Mouse (Mus musculus) heart, embryonic 11.5 days (tissue): Measurements from ENCODE around the gene Auts2. TPM values are rescaled to one million over a fixed set of nuclear protein-coding genes. Genes with fewer than 3 reads are reported as not detected.

ENCODE experiments used
- ATAC-seq: fragments of 200-750 bp; cut with Nextera tagmentation; replicated peaks from 2 replicates; pipeline ENCODE4 v1.8.0; 2017; ENCODE audit warnings: moderate library complexity; ENCODE audit not compliant: insufficient number of reproducible peaks, low FRiP score, low TSS enrichment
- H3K27ac ChIP-seq: fragments of 300-500 bp; sonication (generic); 2 replicates; pipeline ENCODE4 v1.5.1; 2014; ENCODE audit warnings: mild to moderate bottlenecking, low read depth, low read length
- H3K27me3 ChIP-seq: fragments of 300-500 bp; sonication (generic); 2 replicates; pipeline ENCODE4 v1.6.1; 2014; ENCODE audit warnings: mild to moderate bottlenecking, low read length, mixed read lengths; ENCODE audit not compliant: control insufficient read depth, insufficient read depth
- H3K36me3 ChIP-seq: fragments of 300-500 bp; sonication (generic); 2 replicates; pipeline ENCODE4 v1.6.1; 2014; ENCODE audit warnings: mild to moderate bottlenecking, low read length, moderate library complexity, mixed read lengths; ENCODE audit not compliant: control insufficient read depth, insufficient read depth
- H3K4me1 ChIP-seq: fragments of 300-500 bp; sonication (generic); 2 replicates; pipeline ENCODE4 v1.6.1; 2014; ENCODE audit warnings: low read length; ENCODE audit not compliant: control insufficient read depth, insufficient read depth
- H3K4me2 ChIP-seq: fragments of 300-500 bp; sonication (generic); 2 replicates; pipeline ENCODE4 v1.6.1; 2014; ENCODE audit warnings: mild to moderate bottlenecking, moderate library complexity
- H3K4me3 ChIP-seq: fragments of 300-500 bp; sonication (generic); 2 replicates; pipeline ENCODE4 v1.5.1; 2014; ENCODE audit warnings: low read depth, low read length
- H3K9ac ChIP-seq: fragments of 300-500 bp; sonication (generic); 2 replicates; pipeline ENCODE4 v1.6.1; 2014; ENCODE audit warnings: mild to moderate bottlenecking, low read depth, low read length, moderate library complexity
- H3K9me3 ChIP-seq: fragments of 300-500 bp; sonication (generic); replicated peaks from 2 replicates; pipeline ENCODE4 v1.6.1; 2016; ENCODE audit warnings: low read length; ENCODE audit not compliant: control insufficient read depth
- WGBS: fragments of 180-500 bp; shearing (Covaris S2); extraction: QIAGEN DNeasy Blood & Tissue Kit; methylation state at CpG from one replicate; pipeline ENCODE4 v1.1.7; 2014; ENCODE audit not compliant: insufficient replicate concordance; 5-methylcytosine and 5-hydroxymethylcytosine counted together
- polyA plus RNA-seq: library from polyadenylated mRNA; unstranded; fragments of >200 nt; fragmentation: Nextera tagmentation; extraction: Ambion mirVana; gene quantifications from 2 replicates; pipeline ENCODE4 v1.2.1, GENCODE M21; 2014

Auts2 gene
- polyA plus RNA-seq, 1 experiment from 2014 or later: 19.8 TPM

- Histone ChIP-seq H3K4me1 (peaks cover 22% of the 10 kb centered on the region), H3K4me3 (no peak overlapping the region), H3K9me3 (no peaks in the 10 kb centered on the region; the same call in 1 of the 2 replicates), H3K27me3 (no peaks in the 10 kb centered on the region), H3K27ac (no peak overlapping the region), H3K9ac (no peak overlapping the region), H3K36me3 (no peaks in the 10 kb centered on the region), H3K4me2 (no peak overlapping the region)
- ATAC-seq: no peak
Observed at GRCm38 (mm10) chr5:132351139-132351538, 192.0 kb downstream of the Auts2 start.

DNA sequence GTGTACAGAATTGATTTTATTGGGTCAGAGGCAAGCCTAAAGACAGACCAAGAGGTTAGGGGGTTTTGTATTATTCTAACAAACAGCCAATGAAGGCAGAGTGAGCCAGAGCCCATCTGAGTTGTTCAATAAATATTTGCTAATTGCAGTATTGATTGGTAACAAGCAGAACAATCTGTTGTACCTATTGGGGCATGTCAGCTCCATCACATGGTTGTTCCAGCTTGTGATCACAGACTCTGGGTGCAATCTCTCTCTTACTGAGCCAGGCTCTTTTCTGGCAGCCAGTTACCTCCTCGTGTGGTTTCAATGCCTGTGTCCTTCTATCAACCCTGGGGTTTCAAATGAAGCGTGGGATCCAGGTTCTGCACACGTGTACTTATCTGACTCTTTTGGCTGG lies 201.8 kb downstream of the Auts2 start:
- peaks cover 3% of the 10 kb centered on the region for H3K4me1 ChIP-seq
- no peak overlapping the region for H3K4me2 ChIP-seq
- no peaks in the 10 kb centered on the region for H3K36me3 ChIP-seq
- 54% methylated on average over 3 of the region's 3 CpGs for WGBS
- H3K9me3 ChIP-seq: no peaks in the 10 kb centered on the region
- ATAC-seq: no peak
- H3K27ac ChIP-seq: no peak overlapping the region
- H3K4me3 ChIP-seq: no peak overlapping the region
- no peaks in the 10 kb centered on the region for H3K27me3 ChIP-seq
- no peak overlapping the region for H3K9ac ChIP-seq

DNA sequence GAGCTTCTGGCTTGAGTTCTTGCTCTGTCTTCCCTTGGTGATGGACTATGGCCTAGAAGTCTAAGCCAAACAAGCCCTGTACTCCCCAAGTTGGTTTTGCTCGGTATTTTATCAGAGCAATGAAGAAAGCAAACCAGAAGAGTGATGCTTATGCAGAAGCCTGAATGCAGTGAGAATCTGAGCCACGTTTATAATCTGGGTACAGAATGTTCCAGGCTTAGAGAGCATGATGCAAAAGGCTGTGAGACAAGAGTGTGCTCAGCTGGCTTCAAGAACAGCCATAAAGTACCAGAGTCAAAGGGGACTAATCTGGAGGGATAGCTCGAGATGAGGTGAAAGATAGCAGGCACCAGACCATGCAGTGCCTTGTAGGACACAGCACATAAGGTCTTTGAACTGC lies 205.5 kb downstream of the Auts2 start:
- Histone ChIP-seq H3K9me3 (no peaks in the 10 kb centered on the region), H3K4me3 (no peak overlapping the region), H3K36me3 (no peaks in the 10 kb centered on the region), H3K4me2 (no peak overlapping the region), H3K4me1 (peaks cover 16% of the 10 kb centered on the region), H3K9ac (no peak overlapping the region), H3K27me3 (no peaks in the 10 kb centered on the region), H3K27ac (no peak overlapping the region)
- 66% methylated on average over 3 of the region's 3 CpGs for WGBS
- no peak for ATAC-seq

DNA sequence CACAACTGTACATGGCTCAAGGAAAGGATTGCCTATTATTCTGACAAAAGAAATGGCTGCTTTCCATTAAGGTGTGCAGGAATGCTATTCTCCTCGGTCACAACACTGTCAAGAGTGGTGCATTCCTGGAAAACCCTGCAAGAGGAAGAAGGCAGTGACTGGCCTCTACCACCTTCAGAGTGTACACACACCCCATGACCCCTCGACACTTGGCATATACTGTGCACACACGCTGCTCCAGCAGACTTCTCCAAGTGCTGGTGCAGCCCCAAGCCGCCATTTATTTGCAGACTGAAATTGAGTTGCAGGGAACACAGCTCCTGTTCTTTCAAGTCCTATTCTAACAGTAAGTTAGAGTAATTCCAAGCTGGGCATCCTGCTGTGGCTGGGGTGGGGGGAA lies 207.4 kb downstream of the Auts2 start:
- no peaks in the 10 kb centered on the region for H3K36me3 ChIP-seq
- WGBS: 77% methylated on average over 4 of the region's 4 CpGs
- H3K9ac ChIP-seq: no peak overlapping the region
- peaks cover 13% of the 10 kb centered on the region for H3K4me1 ChIP-seq
- ATAC-seq: no peak
- no peaks in the 10 kb centered on the region for H3K9me3 ChIP-seq
- H3K4me2 ChIP-seq: no peak overlapping the region
- no peak overlapping the region for H3K4me3 ChIP-seq
- no peaks in the 10 kb centered on the region for H3K27me3 ChIP-seq
- H3K27ac ChIP-seq: no peak overlapping the region

DNA sequence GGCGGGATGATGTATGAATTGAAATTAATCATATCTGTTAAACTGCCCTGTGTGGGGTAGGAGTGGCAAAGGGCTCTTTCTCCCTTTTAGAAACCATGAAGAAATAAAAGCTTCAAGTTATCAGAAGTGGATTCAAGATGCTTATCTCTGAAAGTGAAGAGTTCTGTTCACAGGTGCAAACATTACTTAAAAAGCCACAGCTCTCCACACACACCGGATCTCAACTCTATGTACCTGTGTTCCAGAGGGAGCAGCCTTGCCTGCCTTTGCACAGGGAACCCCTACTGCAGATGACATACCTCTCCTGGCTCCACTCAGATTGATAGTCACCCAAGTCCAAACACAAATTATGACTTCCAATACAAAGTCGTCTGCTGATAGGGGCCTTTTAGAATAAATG lies 208.3 kb downstream of the Auts2 start:
- no peak for ATAC-seq
- Histone ChIP-seq H3K27me3 (no peaks in the 10 kb centered on the region), H3K36me3 (no peaks in the 10 kb centered on the region), H3K4me1 (peaks cover 13% of the 10 kb centered on the region), H3K9ac (no peak overlapping the region), H3K4me2 (no peak overlapping the region), H3K4me3 (no peak overlapping the region), H3K27ac (no peak overlapping the region), H3K9me3 (no peaks in the 10 kb centered on the region)
- 72% methylated on average over 3 of the region's 3 CpGs for WGBS

DNA sequence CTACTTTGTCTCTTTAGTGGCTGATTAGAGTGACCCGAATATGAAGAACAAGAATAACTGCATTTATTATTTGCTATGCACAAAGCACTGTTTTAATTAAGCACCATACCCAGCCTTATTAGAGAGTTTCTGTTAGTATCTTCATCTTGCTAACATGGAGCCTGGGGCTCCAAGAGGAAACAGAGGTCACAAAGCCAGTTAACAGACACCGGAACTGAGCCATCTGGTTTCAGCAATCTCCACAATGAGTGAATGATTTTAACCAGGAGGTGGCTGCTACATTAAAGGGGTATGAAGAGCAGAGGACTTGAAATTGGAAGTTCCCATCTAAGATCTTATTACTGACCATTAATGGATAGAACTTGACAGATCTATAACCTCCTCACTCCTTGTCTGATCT lies 209.4 kb downstream of the Auts2 start:
- 60% methylated on average over 2 of the region's 2 CpGs for WGBS
- H3K4me3 ChIP-seq: no peak overlapping the region
- no peak overlapping the region for H3K27ac ChIP-seq
- H3K4me1 ChIP-seq: peaks cover 17% of the 10 kb centered on the region
- no peak overlapping the region for H3K9ac ChIP-seq
- H3K27me3 ChIP-seq: no peaks in the 10 kb centered on the region
- ATAC-seq: no peak
- no peaks in the 10 kb centered on the region for H3K36me3 ChIP-seq
- no peak overlapping the region for H3K4me2 ChIP-seq
- H3K9me3 ChIP-seq: no peaks in the 10 kb centered on the region

DNA sequence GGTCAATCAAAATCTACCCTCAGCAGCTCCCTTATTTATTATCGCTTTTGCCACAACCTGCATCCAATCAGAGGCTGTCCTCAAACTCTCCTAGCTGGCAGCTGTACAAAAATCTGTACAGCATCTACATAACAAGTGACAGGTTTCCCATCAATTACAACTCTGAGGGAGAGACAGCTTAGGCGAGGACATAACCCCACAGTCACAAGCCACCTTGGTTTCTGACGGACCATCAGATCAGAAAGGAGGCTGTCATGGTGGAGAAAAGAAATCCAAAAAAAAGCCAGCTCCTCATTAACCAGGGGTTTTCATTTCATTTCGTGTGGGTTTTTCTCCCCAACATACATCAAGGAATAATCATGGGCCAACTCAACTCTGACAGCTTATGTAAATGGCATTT lies 210.6 kb downstream of the Auts2 start:
- no peak overlapping the region for H3K4me3 ChIP-seq
- WGBS: 50% methylated on average over 4 of the region's 4 CpGs
- no peaks in the 10 kb centered on the region for H3K27me3 ChIP-seq
- H3K27ac ChIP-seq: no peak overlapping the region
- H3K36me3 ChIP-seq: no peaks in the 10 kb centered on the region
- ATAC-seq: no peak
- H3K9me3 ChIP-seq: no peaks in the 10 kb centered on the region
- H3K4me2 ChIP-seq: no peak overlapping the region
- no peak overlapping the region for H3K9ac ChIP-seq
- H3K4me1 ChIP-seq: peaks cover 20% of the 10 kb centered on the region

DNA sequence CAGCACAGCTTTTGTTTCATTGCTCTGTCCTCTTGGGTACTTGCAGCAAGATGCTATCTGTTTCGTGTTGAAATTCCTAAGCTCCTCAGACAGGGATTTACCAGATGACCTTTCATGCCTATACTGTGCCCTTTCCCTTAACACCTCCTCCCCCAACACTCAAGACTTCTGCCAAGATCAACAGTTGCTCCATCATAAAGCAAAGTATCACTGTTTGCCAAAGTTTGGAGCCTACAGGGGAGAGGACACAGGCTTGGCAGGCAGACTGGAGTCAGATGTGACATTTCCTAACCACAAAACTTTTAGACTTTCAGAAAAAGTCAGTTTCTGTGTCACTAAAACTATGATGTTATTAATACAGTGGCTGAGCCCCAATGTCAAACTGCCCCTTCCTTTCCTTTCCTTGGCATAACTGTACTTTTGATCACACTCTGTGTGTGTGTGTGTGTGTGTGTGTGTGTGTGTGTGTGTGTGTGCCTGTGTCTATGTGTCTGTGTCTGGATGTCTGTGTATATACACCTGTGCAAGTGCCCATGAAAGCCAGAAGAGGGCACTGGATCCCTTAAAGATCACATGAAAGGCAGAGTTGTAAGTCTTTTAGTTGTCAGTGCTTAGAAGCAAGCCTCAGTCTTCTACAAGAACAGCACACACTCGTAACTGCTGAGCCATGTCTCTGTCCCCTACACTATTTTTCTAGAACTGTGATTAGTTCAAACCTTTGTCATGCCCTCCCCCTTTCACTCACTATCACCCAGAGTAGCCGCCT lies 213.8 kb downstream of the Auts2 start:
- Histone ChIP-seq H3K9me3 (no peaks in the 10 kb centered on the region), H3K9ac (no peak overlapping the region), H3K4me1 (peaks cover 19% of the 10 kb centered on the region), H3K4me3 (no peak overlapping the region), H3K36me3 (no peaks in the 10 kb centered on the region), H3K27me3 (no peaks in the 10 kb centered on the region), H3K4me2 (no peak overlapping the region), H3K27ac (no peak overlapping the region)
- WGBS: 53% methylated on average over 3 of the region's 3 CpGs
- ATAC-seq: 0 out of 2 replicates have a peak, but pooled peaks have one; percentile 42

GRCm38 (mm10) chr5:132324246-132324883 lies 218.8 kb downstream of the Auts2 start:
- Histone ChIP-seq H3K4me1 (peaks cover 20% of the 10 kb centered on the region; the same call in 1 of the 2 replicates), H3K4me3 (no peak overlapping the region), H3K27ac (no peak overlapping the region), H3K9ac (no peak overlapping the region), H3K4me2 (no peak overlapping the region), H3K36me3 (no peaks in the 10 kb centered on the region), H3K9me3 (no peaks in the 10 kb centered on the region), H3K27me3 (no peaks in the 10 kb centered on the region)
- WGBS: 85% methylated on average over 6 of the region's 6 CpGs
- ATAC-seq: no peak
